Mouse (Mus musculus): Measurements from ENCODE around the gene Tet3. TPM values are rescaled to one million over a fixed set of nuclear protein-coding genes. Genes with fewer than 3 reads are reported as not detected.

Gene Tet3
- total RNA-seq, 2 experiments from 2014 or later, result 17.5 to 35.6 TPM

- ATAC-seq (replicated peaks; ENCODE audit: poor library complexity, severe bottlenecking), result no peak
These were observed 64.8 kb downstream of the Tet3 start for GRCm38 (mm10) chr6:83394122-83394521.

- ATAC-seq (replicated peaks; ENCODE audit: poor library complexity, severe bottlenecking), result no peak
These were observed 66.6 kb downstream of the Tet3 start for GRCm38 (mm10) chr6:83392166-83392780.

DNA sequence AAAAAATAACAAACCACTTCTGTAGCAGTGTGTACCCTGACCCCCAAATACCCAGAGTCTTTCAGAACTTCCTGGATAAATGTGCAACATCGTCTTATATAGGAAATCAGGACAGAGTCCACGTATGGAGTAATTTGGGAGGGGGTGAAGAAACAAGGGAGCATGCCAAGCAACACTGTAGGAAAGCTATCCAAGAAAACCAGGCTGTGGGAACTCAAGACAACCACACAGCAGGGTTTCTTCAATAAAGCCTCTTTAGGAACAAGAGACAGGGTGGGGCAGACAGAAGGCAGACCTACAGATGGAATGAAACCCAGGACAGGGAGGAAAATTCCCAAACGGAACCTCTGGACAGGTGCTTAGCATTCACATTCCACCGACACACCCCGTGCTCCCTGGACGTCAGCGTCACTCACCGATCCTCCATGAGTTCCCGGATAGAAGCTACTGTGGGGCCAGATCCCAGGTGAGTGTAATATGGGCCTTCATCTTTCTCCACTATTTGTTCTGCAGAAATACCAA is 73.3 kb downstream of the Tet3 start:
- ATAC-seq (replicated peaks; ENCODE audit: poor library complexity, severe bottlenecking), result no peak

DNA sequence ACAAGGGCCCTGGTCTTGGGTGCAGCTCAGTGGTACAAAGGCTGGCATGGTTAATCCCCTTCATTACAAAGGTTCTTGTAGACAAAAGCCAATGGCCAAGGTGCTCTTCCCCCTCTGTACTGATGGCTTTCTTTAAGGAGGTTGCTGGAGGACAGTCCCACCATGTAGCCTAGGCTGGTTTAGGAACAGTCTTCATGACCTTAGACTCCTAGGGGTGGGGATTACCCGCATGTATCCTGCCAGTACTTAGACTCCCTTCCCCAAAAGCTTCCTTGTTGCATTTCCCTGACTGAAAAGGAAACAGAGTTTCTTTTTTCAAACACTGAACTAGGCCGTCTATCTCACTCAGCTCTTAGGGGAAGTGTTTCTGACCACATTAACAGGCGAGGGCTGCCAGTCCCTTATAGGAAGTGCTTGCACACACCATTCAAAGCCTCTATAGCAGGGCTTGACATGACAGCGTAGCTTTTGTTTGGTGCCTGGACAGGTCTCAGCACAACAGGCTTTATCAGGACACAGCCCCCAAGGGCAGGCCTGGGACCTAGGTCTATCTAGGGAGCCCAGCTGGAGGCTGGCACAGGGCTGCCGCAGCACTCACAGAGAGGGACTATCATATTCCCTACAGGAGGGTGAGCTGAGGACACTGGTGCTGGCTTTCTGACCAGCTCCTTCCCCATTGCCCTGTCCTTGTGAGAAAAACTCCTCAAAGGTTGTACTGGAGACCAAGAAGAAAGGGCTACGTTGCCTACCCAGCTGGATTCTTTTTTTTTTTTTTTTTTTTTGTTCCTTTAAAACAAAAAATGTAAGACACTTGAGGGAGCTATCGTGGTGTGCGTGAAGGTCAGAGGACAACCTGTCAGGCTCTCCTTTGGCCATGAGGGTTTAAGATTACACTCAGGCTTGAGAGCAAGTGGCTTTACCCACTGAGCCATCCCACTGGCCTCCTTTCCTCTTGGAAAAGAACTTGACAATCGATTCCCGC is 77.1 kb downstream of the Tet3 start:
- peak; percentile 94 for ATAC-seq (replicated peaks; ENCODE audit: poor library complexity, severe bottlenecking)

DNA sequence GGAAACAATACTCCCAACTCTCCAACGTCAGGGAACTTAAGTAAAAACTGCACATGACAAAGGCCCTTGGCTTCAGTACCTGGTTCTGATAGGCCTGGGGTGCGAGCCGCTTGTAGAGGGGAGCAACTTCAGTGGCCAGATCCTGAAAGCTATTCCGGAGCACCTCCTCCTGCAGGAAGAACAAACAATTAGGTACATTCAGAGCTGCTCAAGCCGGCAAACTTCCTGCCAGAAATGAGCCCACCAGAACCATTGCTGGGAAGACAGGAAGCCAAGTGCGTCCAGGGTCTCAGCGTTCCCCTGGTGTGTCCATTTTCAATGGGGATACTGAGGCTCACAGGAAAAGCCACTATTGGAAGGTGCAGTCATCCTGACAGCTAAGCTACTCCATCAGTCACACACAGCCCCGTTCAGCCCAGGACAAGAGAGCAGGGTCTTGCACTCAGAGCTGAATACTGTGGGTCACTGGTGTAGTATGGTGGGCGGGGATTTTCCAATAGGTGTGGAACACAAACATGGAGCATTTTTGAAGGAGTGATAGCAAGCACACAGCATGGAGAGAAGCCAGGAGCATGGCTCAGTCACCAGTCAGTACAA is 85.1 kb downstream of the Tet3 start:
- ATAC-seq (replicated peaks; ENCODE audit: poor library complexity, severe bottlenecking), result no peak

GRCm38 (mm10) chr6:83371350-83371749 is 87.5 kb downstream of the Tet3 start:
- ATAC-seq (replicated peaks; ENCODE audit: poor library complexity, severe bottlenecking), result no peak

DNA sequence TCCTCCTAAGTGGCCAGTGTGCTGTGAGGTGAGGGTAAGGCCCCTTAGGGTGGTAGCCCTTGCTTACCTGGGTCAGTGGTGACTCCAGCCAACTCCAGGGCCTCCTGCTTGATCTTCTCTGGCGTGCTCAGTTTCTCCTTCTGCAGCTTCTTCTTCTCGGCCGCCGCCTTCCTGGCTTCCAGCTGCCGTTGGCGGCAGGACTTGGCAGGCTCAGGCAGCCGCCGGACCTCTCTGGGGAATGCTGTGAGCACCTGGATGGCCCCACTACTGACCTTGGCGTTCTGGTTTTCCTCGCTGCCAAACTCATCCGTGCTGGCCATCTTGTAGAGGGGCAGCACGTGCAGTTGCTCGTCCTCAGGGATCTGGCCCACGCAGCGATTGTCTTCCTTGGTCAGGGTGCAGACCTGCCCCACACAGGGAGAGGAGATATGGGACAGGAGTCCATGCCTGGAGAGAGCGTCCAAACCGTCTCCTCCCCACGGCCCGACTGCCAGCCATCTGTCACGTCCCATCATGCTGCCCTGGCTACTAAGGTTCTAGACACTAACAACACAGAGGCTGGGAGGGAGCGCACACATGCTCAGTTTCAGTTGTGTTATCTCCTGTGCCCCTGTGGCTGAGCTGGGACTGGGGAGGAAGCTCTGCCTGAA is 88.4 kb downstream of the Tet3 start:
- ATAC-seq (replicated peaks; ENCODE audit: poor library complexity, severe bottlenecking), result no peak

GRCm38 (mm10) chr6:83363075-83363474 is 95.8 kb downstream of the Tet3 start:
- no peak for ATAC-seq (replicated peaks; ENCODE audit: poor library complexity, severe bottlenecking)

DNA sequence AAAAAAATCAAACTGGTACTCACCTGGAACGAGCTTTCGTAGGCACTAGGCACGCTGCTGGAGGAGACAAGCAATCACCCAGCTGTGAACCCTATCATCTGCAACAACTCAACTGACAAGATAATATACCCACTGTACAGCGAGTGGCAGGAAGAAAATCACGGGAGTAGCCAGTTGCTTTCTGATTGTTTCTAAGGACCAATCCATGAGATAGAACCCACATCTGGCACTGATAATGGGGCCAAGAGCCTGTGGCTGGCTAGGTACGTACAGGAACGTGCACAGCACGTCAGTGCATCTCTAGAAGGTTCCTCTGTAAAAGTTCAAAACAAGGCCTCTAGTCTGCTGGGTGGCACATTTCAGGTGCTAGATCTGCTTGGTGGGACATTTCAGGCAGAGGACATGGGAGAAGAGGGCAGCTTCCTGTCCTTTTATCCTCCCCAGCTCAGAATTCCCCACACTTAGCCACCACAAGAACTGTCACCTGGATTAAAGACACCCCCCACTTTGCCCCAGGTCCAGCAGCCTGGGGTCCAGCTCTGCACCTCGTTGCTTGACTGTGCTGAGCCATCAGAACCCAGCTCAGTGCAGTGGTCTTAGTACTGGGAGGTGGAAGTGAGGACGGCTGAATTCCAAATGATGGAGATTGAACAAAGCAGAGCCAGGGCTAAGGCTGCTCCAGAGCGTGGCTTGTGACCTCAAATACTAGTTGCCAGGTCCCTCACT is 97.2 kb downstream of the Tet3 start:
- ATAC-seq (replicated peaks; ENCODE audit: poor library complexity, severe bottlenecking), result no peak

- ATAC-seq (replicated peaks; ENCODE audit: poor library complexity, severe bottlenecking), result no peak
These were observed 101.4 kb downstream of the Tet3 start for GRCm38 (mm10) chr6:83357436-83357835.

DNA sequence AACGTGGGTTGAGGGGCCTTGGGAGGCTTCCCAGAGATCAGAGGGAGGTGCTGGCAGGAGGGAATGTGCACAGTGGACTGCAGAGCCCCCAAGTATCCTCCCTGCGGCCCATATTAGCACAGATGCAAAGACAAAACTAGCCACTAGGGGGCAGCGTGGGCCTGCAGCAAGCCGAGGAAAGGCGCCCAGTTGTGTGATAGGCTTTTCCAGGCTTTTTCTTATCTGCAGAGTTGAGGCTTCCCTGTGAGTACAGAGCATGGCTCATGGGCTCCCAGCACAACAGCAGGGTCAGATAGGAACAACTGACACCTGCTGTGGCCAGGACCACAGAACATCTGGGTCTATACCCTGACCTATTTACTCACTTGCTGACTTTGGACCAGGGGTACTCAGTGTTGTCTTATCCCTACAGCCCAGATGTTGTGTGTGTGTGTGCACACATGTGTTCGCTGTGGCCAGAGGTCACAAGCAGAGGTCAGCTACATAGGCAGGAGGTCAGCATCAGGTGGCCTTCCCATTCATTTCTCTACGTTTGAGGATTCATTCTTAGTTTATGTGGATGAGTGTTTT is 102.2 kb downstream of the Tet3 start:
- ATAC-seq (replicated peaks; ENCODE audit: poor library complexity, severe bottlenecking), result peak; percentile 89

DNA sequence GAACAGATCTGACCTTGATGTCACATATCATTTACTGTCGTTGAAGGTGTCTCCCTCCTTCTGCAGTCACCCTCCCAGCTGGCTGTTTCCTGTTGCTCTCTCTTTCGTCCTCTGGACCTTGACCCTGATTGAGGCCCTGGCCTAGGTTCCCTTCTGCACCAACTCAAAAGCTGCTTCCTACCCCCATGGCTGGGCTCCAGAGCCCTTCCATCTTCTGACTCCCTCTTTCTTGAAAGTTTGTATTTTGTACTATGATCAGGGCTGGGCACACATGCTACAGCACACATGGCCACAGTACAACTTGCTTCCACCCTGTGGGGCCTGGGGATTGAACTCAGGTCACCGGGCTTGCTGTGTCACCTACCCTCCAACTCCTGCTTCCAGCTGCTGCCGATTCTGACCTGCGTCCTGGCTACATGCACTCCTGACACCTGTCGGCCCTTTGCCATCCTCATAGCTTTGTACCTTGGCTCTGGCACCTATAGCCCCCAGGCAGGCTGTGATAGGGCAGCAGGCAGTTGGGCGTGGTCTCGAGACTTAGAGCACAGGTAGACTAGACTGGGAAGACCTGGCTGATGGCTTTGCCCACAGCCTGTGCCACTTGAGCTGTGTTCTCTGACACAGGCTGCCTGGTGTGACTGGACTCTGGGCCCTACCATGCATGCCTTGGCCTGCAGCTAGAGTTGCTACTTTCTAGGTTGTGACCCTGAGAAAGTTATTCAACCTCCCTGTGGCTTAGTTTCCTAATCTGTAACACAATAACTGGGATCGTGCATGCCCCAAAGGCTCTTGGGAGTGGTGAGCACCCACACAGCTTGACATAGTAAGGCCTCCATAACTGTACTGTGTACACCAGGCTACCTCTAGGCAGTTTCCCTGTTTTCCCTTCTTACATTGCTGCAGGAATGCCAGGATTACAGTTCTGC is 103.8 kb downstream of the Tet3 start:
- no peak for ATAC-seq (replicated peaks; ENCODE audit: poor library complexity, severe bottlenecking)

- ATAC-seq (replicated peaks; ENCODE audit: poor library complexity, severe bottlenecking), result no peak
These were observed 106.0 kb downstream of the Tet3 start for GRCm38 (mm10) chr6:83352666-83353410.

DNA sequence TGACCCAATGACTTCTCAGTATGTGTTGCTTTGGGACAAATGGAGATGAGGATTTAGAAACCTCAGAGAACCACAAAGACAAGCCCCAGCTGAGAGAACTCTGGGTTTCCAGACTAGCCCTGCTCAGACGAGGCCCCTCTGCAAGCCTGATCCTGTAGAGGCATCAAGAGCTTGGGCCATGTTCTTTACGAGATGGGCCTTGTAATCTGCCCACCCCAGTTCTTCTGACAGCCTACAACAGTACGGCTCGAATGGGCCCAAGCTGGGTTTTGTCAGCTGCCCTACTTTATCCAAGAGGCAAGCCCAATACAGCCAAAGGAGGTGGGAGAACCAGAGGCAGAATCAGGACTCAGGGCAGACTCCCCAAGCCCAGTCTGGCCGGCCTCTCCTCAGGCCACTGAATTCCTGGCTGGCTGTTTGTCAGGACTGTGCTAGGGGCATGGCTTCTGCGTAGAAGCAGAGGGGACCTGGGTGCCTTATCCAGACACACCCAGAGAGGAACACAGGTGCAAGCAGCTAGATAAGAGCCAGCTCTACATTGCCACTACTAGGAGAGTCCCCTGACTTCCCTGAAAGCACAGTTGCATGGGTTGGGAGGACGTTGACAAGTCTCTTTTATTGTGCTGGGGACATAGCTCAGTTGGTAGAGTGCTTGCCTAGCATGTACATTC is 107.3 kb downstream of the Tet3 start:
- no peak for ATAC-seq (replicated peaks; ENCODE audit: poor library complexity, severe bottlenecking)

DNA sequence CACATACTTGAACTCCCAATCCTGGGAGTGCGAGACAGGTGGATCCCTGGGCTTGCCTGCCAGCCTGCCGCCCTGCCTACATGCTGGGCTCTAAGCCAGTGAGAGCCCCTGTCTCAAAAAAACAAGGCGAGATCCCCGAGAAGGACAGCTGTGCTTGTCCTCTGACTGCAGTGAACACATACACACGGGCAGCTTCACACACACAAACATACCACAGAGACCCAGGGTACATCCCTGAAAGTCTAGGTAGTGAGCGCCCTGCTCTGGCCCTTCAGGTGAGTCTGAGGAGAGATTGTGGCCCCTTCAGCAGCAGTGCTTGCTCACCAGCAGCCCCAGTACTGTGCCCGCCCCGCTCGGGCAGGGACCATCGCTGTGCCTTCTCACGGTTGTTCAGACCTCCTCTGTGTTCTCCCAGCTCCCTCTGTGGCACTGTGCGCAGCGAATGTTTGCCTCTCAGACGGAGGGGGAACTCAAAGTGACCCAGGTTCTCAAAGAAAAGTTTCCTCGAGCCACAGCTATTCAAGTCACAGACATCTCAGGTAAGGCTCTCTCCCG is 108.0 kb downstream of the Tet3 start:
- ATAC-seq (replicated peaks; ENCODE audit: poor library complexity, severe bottlenecking), result no peak

DNA sequence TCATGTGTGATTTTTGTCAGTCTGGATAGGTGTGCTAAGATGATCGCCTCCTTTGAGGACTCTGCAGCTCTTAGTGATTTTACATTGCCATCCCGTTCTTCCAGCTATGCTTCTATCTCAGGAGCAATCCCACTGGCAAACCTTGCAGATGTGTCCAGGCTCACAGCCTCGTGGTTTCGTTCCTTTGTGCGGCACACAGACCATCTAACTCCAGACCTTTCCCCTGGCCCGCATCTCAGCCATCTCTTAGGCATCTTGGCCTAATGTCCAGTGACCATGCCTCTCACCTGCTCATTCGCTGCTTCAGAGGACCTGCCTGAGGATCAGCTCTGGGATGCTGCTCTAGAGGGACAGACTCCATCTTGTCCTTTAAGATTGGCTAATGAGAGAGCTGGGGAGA is 108.7 kb downstream of the Tet3 start:
- no peak for ATAC-seq (replicated peaks; ENCODE audit: poor library complexity, severe bottlenecking)

Data from granulocyte monocyte progenitor cell, adult 5-6 weeks (primary cell).